Mouse (Mus musculus) cerebellum, postnatal 4 days (tissue): ENCODE results near the gene Hbp1.

Experiments used
- DNase-seq, 2 experiments: peaks; one replicate each; pipeline ENCODE4 v3.0.0; 2022; ENCODE audit warnings: low spot score in 2 of 2, mixed read lengths in 1 of 2

Hbp1 gene

GRCm38 (mm10) chr12:31949759-31950658 is at the start of gene Hbp1:
Hbp1 (minus strand) TSS chr12:31950535.
- peak; percentile 93 to 98 for DNase-seq

- no peak for DNase-seq
These were observed 48.4 kb upstream of the Hbp1 start for GRCm38 (mm10) chr12:31998706-31999105.

DNA sequence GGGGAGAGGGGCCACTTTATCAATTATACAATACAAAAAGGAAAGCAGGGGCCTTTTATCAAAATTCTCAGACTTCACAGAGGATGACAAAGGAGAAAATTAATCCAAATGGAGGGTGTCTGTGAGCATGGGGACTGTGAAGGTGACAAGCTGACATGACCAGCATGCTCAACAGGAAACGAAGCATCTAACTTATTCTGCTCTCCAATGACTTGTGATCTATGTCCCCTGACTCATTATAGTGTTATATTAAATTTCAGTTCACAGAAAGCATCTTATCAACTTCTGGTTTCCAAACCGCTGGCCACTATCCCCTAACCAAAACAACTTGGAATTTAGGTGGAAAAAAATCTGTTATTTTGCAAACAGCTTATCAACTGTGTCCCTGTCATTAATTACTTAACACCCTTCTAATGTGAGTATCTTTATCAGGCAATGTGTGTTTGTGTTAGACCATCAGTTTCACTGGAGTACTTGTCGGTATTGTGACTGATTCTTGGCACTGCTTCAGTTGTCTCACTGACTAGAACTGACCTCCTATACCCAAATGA is 47.1 kb upstream of the Hbp1 start:
- DNase-seq, result no peak

DNA sequence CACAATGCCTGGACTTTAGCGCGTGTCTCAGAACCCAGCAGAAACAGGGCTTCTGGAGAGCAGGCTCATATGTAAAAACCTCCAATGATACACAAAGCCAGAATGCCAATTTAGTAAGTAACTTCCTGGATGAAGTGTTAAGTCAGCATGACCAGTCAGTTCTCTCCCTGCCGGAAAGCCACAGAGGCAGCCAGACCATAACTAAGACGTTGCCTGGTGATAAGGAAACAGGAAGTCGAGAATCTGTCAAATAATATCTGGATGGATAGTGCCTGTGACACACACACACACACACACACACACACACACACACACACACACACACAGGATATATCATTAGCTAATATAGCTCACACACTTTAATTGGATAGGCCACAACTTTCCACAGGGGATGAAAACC is 46.5 kb upstream of the Hbp1 start:
- DNase-seq, result no peak

DNA sequence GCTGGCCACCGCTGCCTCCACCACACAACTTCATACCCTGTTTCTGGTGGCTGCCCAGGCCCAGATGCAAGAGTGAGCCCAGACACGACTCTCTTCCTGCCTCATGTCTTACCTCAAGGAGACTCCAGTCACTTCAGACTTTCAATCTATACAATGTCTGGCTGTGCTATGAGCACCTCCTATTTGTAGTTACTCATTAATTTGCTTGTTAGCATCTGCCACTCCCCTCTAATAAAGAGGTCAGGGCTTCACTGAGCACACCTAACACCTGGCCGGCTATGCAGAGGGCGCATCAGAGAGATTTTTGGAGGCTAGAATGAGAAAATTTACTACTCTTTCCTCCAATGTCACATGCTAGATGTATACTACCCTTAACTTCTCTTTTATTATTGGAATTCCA is 40.2 kb upstream of the Hbp1 start:
- DNase-seq, result no peak

- no peak for DNase-seq
These were observed 39.4 kb upstream of the Hbp1 start for GRCm38 (mm10) chr12:31989726-31990125.

DNA sequence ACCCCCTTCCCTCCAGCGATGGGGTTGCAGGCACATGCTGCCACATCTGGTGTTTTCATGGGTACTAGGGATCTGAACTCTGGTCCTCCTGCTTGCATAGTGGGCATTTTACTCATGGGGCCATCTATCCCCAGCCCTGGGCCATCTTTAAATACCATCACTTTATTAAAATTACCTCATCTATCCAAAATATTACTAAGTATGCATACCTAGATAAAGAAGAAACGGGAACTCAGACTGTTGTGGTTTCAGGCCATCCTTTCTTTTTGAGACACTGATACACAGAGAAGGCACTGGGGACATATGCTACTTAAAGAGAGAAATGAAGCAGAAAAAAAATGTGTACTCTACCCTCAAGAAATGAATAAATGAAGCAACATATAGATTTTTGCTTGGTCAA is 36.1 kb upstream of the Hbp1 start:
- DNase-seq, result no peak

- no peak for DNase-seq
These were observed 35.4 kb upstream of the Hbp1 start for GRCm38 (mm10) chr12:31985738-31986137.

- DNase-seq, result no peak
These were observed 34.3 kb upstream of the Hbp1 start for GRCm38 (mm10) chr12:31984664-31985063.

- DNase-seq, result no peak
These were observed 33.9 kb upstream of the Hbp1 start for GRCm38 (mm10) chr12:31984206-31984605.

- no peak for DNase-seq
These were observed 33.4 kb upstream of the Hbp1 start for GRCm38 (mm10) chr12:31983769-31984168.

- peak in 1 of 2 experiments; percentile 29 for DNase-seq
These were observed 32.9 kb upstream of the Hbp1 start for GRCm38 (mm10) chr12:31983238-31983637.

DNA sequence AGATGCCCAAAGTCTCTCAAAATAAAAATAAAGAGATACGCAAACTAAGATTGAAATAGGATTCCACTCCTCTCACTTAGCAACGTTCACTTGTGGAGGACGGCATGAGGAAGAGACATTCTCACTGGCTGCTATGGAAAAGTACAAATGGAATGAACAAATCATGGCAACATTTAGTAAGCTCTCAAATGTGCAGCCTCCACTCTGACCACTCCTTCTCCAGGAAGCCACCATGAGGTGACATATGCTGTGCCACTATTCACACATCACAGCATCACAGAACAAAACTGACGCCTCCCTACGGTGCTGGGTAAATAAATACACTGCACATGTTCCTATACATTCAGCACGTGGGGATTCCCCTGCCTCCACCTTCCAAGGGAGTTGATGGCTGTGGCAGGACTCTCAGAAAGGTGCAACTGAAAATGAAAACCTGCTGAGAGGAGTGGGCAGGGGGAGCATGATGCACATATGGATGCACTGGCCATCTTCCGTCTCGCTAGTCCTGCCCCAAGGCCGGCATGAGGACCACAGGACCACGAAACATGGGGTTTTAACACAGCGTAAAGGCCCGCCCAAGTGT is 27.4 kb upstream of the Hbp1 start:
- no peak for DNase-seq

- peak in 1 of 2 experiments; percentile 22 for DNase-seq
These were observed 26.2 kb upstream of the Hbp1 start for GRCm38 (mm10) chr12:31976544-31976943.

DNA sequence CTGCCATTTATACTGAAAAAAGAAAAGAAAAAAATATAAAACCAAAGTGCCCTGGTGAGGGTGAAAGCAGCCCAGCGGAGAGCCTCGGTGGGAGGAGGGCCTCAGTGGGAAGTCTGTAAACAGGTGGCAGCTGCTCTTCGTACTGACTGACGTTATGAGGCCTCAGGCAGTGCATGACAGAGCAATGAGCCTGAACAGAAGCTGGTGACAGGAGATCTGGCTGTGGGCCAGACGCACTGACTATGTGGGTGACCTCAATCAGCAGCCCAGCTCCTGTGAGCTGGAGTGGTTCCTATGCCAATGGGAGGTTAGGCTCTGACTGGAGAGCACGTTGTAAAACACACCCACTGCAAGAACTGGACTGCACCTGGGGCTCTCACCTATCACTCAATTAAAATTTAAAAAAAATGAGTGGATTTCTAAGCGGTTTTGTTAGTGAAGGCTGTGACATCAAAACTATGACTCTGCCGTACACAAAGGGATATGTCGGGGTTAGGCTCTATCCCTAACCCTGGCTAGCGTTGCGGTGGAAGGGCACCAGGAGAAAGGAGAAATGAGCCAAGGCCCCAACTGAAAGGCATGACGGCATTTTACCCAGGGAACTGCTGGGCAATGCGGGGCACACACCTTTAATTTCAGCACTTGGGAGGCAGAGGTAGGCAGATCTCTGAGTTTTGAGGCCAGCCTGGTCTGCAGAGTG is 23.3 kb upstream of the Hbp1 start:
- DNase-seq, result peak in 1 of 2 experiments; percentile 70

DNA sequence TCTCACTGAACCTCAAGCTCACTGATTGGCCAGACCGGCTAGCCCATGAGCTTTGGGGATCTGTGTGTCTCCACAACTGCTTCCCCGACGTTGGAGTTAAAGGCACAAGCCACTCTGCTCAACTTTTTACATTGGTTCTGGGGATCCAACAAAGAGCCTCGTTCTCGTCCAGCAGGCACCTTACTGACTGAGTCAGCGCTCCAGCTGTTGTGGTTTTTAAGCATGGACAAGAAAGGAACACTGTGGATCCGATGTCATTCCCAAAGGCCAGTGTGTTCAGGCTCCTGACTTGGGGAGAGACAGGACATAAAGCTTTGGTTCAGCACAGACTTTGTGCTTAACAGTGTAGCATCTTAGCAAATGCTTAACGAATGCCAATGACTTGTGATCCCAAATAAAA is 21.2 kb upstream of the Hbp1 start:
- no peak for DNase-seq

GRCm38 (mm10) chr12:31969111-31969510 is 18.8 kb upstream of the Hbp1 start:
- no peak for DNase-seq

GRCm38 (mm10) chr12:31967536-31967935 is 17.2 kb upstream of the Hbp1 start:
- DNase-seq, result peak in 1 of 2 experiments; percentile 27

- no peak for DNase-seq
These were observed 16.1 kb upstream of the Hbp1 start for GRCm38 (mm10) chr12:31966405-31966804.

GRCm38 (mm10) chr12:31965517-31966212 is 15.3 kb upstream of the Hbp1 start:
- no peak for DNase-seq

- no peak for DNase-seq
These were observed 13.7 kb upstream of the Hbp1 start for GRCm38 (mm10) chr12:31964074-31964473.

- DNase-seq, result no peak
These were observed 5.5 kb upstream of the Hbp1 start for GRCm38 (mm10) chr12:31955843-31956242.
